Mouse (Mus musculus): ENCODE results near the gene Mxra7.

Mxra7 gene

GRCm38 (mm10) chr11:116819932-116820593 lies 7.8 kb downstream of the Mxra7 start:
- no peak for DNase-seq (ENCODE audit: low spot score in 2 of 2)

DNA sequence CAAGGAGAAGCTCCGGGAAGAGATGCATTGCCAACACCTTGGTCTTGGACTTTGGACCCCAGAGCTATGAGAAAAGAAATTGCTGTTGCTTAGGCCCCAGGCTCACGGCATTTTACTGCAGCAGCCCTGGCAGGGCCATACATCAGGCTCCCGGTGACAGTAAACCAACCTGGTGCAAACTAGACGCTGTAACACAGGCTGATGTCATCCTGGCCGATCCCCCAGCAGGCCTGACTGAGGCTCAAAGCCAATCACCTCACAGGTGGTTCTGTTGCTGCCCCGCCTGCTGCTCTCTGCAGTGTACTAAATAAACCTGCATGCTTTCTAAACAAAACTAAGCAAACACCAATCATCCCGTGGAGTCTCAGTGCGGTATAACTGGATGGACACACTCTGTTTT lies 9.1 kb downstream of the Mxra7 start:
- DNase-seq (ENCODE audit: low spot score in 2 of 2): no peak

DNA sequence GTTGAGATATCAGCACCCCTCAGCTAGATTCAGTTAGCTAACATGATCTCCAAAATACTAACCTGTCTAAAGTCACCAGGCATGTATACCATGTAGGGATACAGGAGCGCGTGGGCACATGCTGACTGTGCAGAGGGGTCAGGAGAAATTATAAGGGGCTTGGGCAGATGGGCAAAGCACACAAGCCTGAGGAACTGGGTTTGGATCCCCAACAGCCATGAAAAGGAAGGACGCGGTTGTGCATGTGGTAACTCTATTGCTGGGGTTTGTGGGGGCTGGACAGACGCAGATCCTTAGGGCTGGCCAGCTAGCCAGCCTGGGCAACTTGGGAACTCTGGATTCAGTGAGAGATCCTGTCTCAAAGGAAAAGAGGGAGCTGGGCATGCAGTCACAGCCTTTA lies 10.3 kb downstream of the Mxra7 start:
- no peak for DNase-seq (ENCODE audit: low spot score in 2 of 2)

DNA sequence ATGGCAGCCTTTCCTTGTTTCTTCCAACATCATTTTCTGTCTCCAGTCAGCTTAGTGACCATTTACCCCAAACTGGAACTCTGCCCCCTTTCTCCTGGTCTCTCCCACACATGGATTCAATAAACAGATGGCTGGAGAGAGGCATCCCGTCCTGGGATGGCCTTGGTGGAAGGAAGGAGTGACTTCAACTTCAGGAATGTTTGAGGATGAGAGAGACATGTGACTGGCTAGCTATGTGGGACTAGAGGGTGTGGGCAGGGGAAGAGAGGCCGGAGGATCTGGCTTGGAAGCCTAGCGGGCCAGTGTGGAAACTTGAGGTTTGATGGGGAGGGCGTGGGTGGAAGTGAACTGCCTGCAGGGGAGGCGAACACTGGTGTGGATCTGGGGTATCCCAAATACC lies 11.1 kb downstream of the Mxra7 start:
- DNase-seq (ENCODE audit: low spot score in 2 of 2): no peak

DNA sequence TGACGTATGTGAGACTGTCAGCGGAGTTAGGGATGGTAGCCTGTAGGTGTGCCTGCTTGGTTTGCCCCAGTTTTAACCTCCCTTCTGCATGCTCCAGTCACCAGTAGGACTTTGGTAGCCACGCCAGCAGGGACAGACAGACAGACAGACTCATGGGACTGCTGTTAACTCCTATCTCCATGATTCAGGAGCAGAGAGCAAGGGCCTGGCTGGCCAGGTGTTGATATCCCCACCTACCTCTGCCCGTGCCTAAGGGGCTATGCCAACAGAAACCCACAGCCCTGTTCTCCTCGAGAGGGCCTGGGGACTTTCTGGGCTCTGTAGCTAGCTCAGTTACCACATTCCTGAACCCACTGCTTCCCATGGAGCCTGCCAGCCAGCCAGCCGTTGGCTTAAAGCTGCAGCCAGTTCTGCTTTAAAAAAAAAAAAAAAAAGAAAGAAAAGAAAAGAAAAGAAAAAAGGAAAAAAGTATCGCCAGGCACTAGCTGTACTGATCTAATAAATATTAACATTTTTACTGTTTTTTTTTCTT lies 12.9 kb downstream of the Mxra7 start:
- DNase-seq (ENCODE audit: low spot score in 2 of 2): no peak

GRCm38 (mm10) chr11:116814076-116814883 lies 13.6 kb downstream of the Mxra7 start:
- no peak for DNase-seq (ENCODE audit: low spot score in 2 of 2)

DNA sequence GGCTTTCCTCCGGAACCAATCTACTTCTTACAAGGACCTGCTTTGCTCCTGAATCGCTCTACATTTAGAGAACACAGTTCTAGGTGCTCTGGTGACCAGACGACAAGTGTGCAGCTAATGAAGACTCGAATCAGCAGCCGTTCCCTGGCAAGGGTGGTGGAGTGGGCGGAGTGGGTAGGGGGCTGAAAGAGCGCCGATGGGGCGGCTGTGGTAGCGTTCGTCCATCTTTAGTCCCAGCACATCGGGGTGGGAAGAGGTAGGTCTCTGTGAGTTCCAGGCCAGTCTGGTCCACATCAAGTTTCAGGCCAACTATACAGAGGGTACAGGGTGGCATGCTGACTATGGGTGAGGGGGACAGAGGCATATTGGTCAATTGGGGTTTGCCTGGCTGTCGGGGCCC lies 14.2 kb downstream of the Mxra7 start:
- DNase-seq (ENCODE audit: low spot score in 2 of 2): no peak

DNA sequence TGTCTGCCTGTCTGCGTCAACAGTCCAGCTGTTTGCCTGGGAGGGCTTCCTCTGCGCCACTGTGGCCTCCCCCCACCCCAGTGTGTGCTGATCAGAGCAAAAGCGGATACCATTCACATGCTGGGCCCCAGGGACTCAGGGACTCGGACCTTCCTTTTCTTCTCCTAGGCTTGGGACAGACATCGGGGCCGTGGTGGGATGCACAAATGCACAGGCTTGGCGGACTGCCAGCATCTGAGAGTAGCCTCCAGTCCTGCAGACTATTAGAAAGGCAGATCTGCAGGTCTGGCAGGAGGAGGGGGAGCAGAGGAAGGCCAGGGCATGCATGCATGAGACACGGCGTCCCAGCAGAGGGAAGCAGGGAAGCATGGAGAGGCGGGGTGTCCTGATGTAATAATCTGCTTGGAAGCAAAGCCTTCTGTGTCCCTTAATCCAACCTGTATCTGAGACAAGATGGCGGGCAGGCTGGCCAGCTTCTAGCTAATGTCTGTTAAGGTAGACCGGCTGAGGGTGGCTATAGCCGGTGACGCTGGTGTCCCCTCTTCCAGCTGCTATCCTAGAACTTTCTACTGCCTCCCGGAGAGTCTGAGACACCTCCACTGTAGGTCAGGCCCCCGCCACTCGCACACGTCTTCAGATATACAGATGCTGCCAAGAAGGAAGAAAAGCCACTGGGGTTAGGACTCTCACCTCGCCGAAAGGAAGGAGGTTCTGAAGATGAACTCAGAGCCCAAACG lies 14.9 kb downstream of the Mxra7 start:
- no peak for DNase-seq (ENCODE audit: low spot score in 2 of 2)

DNA sequence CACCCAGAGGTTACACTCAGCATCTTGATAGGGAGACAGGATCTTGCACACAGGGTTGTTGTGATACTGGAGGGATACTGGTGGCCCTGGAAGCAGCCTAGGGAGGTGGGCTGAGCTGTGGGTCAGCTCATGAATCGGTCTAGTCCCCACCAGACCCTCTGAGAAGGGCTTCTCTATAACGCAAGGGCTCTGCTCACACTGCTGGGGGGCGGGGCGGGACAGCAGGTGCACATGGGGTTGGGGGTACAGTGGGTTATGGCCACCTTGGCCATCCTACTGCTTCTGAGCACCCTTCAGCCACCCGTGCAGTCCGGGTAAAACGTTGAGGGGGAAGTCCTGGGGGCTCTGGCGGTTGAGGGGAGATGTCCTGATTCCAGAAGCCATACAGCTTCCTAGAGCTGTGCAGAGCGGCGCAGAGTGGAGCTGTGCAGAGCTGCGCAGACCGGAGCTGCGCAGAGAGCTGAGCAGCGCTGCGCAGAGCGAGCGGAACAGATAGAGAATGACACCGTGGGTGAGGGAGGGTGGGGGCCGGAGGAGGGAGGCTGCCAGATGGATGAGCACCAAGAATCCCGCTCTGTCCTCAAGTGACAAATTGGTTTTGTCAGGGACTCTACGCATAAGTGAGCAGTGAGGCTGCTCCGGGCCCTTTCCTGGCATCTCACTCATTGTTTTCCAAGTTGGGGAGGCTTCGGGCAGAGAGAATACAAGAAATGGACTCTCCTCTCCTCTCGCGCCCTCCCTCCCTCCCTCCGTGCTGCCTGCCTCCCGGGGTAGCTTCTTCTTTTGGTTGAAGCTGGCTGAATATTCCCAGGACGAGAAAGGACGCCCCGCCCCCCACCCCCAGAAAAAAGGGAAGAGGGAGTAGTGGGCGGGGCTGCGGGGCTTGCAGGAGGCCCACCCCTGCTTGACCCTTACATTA lies 16.6 kb downstream of the Mxra7 start:
- peak; percentile 64 to 65 for DNase-seq (ENCODE audit: low spot score in 2 of 2)

GRCm38 (mm10) chr11:116810528-116810927 lies 17.3 kb downstream of the Mxra7 start:
- no peak for DNase-seq (ENCODE audit: low spot score in 2 of 2)

DNA sequence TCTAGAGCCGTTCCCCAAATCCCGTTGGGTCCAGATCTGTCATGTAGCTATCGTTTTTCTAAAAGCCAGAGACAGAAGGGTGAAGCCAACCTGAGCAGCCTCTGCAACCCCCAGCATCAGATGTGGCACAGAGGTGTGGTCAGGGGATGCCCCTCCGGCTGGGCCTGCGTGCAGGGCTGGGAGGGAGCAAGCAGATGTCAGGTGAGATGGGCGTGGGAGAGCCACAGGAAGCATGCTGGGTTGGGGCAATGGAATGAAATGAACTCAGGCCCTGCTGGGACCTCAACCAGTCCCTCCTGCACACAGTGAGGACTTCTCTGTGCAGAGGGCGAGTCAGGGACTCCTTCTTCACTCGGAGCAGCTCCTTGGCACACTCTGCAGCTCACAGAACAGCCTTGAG lies 18.3 kb downstream of the Mxra7 start:
- no peak for DNase-seq (ENCODE audit: low spot score in 2 of 2)

DNA sequence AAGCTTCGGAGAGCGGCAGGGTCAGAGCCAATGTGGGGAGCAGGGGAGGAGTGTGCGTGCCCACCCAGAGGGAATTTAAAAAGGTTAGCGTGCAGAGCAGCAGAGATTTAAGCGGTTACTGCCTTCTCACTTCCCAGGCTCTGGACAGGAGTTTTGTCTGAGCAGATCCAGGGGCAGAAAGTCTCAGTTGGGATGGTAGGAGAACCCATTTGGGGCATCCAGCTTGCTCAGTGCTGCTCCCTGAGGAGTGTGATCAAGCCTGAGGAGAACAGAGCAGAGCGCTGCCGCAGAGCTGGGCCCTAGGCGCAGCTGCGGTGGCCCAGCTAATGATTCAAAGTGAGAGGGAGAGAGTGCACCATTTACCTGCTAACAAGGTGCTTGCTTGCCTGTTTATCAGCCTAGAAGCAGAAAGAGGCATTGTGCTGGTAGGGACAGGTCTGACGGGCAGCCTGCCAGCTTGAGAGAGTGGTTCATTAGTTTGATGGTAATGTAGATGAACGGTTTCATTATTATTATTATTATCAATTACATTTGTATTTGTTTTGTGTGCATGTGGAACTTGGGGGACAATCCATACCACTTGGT lies 18.9 kb downstream of the Mxra7 start:
- no peak for DNase-seq (ENCODE audit: low spot score in 2 of 2)

- DNase-seq (ENCODE audit: low spot score in 2 of 2): peak; percentile 68 to 84
Measured at GRCm38 (mm10) chr11:116807938-116808606, 19.8 kb downstream of the Mxra7 start.

- DNase-seq (ENCODE audit: low spot score in 2 of 2): no peak
Measured at GRCm38 (mm10) chr11:116807526-116807925, 20.3 kb downstream of the Mxra7 start.

DNA sequence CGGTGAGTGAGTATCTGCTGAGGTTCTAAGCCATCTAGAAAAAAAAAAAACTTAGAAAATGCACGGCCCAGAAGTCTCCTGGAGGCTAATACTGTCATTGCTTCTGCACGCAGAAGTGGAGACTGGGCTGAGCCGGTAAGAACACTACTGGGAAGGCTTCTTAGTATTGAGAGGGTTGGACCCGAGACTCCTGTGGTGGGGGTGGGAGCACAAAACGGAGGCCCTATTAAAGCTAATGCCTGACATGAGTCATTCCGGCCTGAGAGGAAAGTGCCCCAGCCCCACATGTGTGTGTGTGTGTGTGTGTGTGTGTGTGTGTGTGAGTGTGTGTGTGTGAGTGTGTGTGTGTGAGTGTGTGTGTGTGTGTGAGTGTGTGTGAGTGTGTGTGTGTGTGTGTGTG lies 20.7 kb downstream of the Mxra7 start:
- no peak for DNase-seq (ENCODE audit: low spot score in 2 of 2)

GRCm38 (mm10) chr11:116806136-116807071 lies 21.4 kb downstream of the Mxra7 start:
- no peak for DNase-seq (ENCODE audit: low spot score in 2 of 2)

DNA sequence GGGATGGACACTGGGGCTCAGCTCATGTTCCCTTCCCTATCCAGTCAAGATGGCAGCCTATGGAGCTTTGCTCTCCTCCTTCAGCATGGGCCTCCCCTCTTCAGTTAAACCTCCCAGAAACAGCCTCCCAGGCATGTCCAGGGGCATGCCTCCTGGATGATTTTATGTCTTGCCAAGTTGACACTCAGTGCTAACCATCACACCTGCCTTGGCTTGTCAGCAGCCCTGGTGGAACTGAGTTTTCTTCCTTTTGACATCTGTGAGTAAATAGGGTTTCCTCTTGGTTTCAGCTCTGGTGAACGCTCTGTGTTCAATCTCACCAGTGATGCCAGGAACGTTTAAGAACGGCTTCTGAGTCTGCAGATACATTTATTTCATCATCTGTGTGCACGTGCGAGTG lies 25.1 kb downstream of the Mxra7 start:
- no peak for DNase-seq (ENCODE audit: low spot score in 2 of 2)

- DNase-seq (ENCODE audit: low spot score in 2 of 2): no peak
Measured at GRCm38 (mm10) chr11:116801106-116801505, 26.7 kb downstream of the Mxra7 start.

GRCm38 (mm10) chr11:116799364-116799763 lies 28.5 kb downstream of the Mxra7 start:
- no peak for DNase-seq (ENCODE audit: low spot score in 2 of 2)
